Mouse (Mus musculus): ENCODE data around the gene Ada.
A peak's percentile ranks its signal among the peaks of the same experiment; 100 is the strongest.

Gene Ada

GRCm38 (mm10) chr2:163732021-163732420 is 18.0 kb downstream of the Ada start:
- DNase-seq (ENCODE audit: low read depth, low spot score): no peak

DNA sequence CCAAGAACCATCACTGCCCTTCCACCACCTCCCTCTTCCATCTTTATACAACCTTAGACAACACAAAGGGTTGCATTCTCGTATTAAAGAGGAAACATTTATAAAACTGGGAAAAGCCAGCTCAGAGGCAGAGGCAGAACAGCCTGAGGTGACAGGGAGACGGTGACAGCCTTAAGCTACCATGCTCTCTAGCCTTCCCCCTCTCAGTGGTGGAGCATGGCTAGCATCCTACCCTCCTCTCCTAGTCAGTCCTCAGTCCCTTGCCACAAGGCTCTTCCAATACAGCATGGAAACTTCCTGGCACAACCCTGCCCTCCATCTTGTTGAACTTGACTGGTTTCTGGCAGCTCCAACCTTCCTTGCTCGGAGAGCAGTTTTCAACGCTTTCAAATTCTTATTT is 21.7 kb downstream of the Ada start:
- no peak for DNase-seq (ENCODE audit: low read depth, low spot score)

DNA sequence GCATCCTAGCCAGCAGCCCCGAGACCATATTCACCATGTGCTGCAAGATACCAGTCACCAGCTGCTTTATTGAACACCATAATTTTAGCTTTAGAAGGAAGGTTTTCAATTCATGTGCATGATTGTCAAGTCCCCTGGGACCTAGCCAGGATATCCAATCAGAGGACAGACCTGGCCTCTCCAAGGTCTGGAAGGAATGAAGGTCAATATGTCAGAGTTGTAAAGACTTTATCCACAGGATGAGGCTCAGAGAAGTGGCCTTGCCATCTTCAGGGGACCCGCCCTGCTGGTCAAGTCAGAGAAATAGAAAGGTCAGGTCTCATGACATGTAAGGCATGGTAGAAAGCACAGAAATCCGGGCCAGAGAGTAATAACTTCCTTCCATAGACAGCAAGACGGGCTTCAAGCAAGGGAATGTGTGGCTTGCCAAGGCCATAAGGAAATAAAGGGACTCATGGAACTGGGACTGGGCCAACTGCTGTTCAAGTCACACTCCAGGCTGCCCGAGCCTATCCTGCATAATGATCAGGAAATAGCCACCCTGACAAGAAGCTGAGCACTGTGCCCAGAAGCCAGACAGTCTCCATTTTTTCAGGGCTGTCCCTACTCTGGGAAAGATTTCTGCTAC is 23.2 kb downstream of the Ada start:
- DNase-seq (ENCODE audit: low read depth, low spot score): no peak

GRCm38 (mm10) chr2:163722550-163722949 is 27.5 kb downstream of the Ada start:
- DNase-seq (ENCODE audit: low read depth, low spot score): no peak

DNA sequence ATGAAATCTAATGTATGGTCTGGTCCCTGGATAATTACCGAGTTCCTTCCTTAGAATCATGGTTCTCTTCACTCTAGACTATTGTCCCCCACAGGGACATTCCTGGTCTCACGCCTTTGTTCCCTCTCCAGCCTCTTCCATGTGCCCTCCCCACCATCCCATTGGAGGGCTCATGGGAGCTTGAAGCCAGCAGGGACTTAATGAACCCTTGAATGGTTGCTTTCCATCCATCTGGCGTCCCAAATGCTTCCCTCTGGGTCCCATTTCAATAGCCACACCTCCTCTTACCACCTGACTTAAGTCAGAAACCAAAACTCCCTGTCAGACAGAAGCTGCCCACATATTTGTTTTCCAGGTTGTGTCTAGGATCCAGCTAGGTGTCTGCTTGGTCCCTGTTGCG is 30.4 kb downstream of the Ada start:
- DNase-seq (ENCODE audit: low read depth, low spot score): peak; percentile 8

GRCm38 (mm10) chr2:163718951-163719603 is 31.0 kb downstream of the Ada start:
- DNase-seq (ENCODE audit: low read depth, low spot score): peak; percentile 81

- no peak for DNase-seq (ENCODE audit: low read depth, low spot score)
Observed at GRCm38 (mm10) chr2:163718526-163718925, 31.5 kb downstream of the Ada start.

GRCm38 (mm10) chr2:163716853-163717252 is 33.2 kb downstream of the Ada start:
- no peak for DNase-seq (ENCODE audit: low read depth, low spot score)

DNA sequence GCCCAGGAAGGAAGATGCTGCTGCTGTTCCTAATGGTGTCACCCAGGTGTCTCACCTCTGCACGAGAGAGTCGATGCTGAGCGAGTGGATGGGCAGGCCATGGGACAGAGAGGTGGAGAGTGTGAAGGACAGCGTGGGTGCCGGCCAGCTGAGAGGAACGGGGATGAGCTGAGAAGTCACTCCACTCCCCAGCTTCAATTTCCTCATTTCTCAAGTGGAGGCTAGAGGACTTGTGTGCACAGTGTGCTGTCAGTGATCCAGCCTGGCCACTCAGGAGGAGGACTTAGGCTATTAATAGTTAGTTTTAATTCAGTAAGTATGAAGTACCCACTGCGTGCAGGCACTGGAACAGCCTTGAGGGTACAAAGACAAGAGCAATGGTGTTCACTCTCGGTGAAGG is 33.6 kb downstream of the Ada start:
- DNase-seq (ENCODE audit: low read depth, low spot score): no peak

DNA sequence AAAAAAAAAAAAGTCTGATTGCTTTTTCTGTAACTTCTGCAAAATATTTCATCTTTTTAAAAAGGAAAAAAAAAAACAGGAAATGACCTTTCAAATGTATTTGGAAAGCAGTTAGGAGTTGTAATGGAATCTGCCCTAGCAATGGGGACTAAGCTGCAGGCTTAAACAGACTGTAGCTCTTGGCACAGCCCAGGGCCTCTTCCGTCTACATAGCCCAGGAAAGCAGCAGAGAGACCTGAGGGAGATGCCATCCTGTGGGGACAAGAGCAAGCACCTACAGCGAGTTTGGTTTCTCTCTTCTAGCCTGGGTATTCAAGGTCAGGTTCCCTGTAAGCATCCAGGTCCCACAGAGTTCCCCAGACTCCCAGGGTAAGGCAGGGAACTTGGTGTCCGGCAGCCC is 36.7 kb downstream of the Ada start:
- DNase-seq (ENCODE audit: low read depth, low spot score): no peak

GRCm38 (mm10) chr2:163712874-163713273 is 37.2 kb downstream of the Ada start:
- DNase-seq (ENCODE audit: low read depth, low spot score): no peak

GRCm38 (mm10) chr2:163712473-163712872 is 37.6 kb downstream of the Ada start:
- DNase-seq (ENCODE audit: low read depth, low spot score): no peak

- no peak for DNase-seq (ENCODE audit: low read depth, low spot score)
Observed at GRCm38 (mm10) chr2:163711368-163711868, 38.6 kb downstream of the Ada start.

DNA sequence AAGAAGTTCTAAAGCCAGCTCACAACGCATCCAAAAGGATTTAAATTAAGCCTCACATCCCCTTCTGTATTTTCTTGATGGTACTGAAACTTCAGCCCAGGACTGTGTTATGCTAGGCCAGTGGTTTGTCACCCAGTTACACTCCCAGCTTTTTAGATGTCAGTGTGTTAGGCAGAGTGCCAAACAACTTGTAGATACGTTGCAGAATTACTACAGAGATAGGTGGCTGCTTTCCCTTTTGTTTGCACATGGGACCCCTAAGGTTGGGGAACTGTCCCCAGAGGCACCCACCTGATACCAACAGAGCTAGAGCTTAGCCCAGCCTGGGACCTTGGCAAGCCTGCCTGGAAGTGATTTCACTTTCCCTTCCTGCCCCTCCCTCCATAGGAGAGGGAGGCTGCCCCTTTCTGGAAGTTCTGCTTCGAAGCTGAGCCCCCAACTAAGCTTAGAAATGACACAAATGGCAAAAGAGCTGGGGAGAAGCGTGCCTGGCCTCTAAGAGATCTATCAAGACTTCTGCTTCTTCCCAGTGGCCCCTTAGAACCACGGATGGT is 39.4 kb downstream of the Ada start:
- no peak for DNase-seq (ENCODE audit: low read depth, low spot score)

DNA sequence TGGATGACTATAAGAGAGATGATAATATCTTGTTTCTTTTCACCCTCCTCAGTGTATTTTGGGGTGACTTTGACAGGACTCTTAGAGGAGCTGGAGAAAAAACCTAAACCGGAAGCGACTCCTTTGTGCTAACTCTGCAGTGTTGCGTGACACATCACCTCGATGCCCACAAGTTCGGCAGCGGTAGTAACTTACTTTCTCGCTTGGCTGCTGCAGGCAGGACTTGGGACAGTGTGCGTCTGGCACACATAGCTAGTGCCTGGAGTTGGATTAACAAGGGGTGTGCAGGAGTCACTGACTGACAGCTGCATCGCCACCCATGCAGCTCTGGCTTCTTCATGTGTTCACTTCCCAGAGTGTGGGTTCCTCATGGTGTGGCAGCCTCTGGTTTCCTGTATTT is 40.0 kb downstream of the Ada start:
- DNase-seq (ENCODE audit: low read depth, low spot score): no peak

- no peak for DNase-seq (ENCODE audit: low read depth, low spot score)
Observed at GRCm38 (mm10) chr2:163708763-163709250, 41.2 kb downstream of the Ada start.

DNA sequence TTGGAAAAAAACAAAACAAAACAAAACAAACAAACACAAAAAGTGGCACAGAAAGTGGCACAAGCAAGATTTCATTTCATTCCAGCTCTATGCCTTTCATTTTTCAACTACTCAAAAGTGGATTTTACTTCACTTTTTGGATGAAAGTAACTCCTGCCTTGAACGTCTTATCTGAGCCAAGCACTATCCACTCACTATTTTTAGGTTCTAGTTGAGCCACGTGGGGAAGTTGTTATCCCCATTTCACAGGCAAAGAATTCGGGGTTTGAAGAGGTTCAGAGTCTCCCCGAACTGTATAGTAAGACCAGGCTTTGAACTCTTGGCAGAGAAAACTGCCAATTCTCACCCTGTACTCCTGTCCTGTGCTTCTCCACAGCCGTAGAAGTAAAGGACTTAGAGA is 41.7 kb downstream of the Ada start:
- no peak for DNase-seq (ENCODE audit: low read depth, low spot score)

DNA sequence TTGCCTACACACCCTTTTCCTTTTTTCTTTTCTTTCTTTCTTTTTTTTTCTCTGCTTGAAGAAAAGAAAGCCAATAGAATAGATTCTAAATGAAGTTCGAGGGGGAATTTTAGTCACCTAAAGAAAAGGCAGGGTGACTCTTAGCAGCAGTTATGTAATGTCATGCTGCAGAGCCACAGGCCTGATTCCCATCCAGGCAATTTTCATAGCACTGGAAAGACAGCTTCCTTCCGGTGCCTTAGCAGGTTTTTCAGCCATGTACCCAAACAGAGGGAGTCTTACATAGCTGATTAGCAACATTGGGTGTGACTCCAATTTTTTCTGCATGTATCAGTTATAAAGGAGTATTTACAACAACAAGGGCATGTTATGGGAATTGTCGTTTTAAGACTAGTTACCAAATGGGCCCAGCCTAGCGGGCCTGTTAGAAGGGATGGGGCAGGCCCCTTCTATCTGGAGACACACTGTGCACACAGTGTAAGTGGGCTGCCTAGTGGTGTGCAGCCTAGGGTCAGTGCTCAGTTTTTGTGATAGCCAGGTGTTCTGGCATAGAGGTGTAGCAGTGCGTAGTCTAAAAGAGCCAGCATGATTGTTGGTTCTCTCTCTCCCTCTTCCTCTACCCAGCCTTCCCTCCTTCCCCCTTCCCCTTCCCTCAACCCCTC is 46.3 kb downstream of the Ada start:
- DNase-seq (ENCODE audit: low read depth, low spot score): no peak

DNA sequence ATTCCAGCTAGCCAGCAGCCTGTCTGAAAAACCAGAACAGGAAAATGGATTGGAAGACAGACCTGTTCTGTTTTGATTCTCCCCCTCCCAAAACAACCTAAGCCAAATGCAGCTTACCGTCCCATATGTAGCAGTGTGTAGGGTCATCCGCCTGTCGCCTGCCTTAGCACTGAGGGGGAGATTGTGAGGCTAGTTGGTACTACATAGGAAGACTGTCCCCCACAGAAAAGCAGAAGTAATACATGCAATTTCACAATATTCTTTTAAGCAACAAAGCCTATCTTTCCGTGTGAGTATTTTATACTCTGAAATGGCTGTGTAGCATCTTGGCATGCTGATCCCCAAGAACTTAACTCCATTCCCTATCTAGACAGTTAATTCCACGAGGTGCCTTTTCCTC is 47.1 kb downstream of the Ada start:
- no peak for DNase-seq (ENCODE audit: low read depth, low spot score)

- DNase-seq (ENCODE audit: low read depth, low spot score): no peak
Observed at GRCm38 (mm10) chr2:163702431-163702830, 47.6 kb downstream of the Ada start.

DNA sequence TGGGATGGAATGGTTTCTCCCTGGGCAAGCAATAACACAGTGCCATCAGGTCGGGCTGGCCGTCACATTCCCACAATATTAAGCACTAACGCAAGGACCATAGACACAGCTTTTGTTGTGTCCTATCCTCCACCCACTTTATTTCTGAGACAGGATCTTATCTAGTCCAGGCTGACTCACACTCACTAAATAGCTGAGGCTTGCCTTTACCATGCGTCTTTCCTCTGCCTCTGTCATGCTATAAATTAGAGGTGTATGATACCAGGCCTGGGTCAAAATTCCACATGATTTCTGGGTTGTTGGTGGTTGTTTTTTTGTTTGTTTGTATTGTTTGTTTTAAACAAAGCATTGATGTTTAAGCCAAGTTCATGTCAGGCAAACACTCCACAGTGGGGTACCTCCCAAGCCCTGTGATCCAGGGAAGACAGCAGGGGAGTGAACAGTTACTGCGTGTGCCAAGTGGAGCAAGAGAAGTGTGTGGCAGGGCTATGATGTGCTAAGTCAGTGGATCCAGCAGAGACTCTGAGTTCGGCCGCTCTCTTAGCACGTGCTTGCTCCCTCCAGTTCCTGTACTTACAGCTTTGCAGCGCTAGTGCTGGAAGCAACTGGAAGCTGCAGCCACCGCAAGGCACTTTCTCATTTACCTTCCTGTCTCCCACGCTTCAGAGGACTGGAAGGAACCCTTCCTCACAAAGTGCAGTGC is 50.8 kb downstream of the Ada start:
- no peak for DNase-seq (ENCODE audit: low read depth, low spot score)
